Mouse (Mus musculus): ENCODE results near the gene Pilrb1. TPM values are rescaled to one million over a fixed set of nuclear protein-coding genes. Genes with fewer than 3 reads are reported as not detected.

The Pilrb1 gene
- total and polyA plus RNA-seq, 3 experiments, result 1.3 to 1.5 (median 1.5) TPM

- DNase-seq, result peak; percentile 5
Measured at GRCm38 (mm10) chr5:137828694-137829093, 29.2 kb downstream of the Pilrb1 start.

- DNase-seq, result no peak
Measured at GRCm38 (mm10) chr5:137826421-137826820, 31.5 kb downstream of the Pilrb1 start.

DNA sequence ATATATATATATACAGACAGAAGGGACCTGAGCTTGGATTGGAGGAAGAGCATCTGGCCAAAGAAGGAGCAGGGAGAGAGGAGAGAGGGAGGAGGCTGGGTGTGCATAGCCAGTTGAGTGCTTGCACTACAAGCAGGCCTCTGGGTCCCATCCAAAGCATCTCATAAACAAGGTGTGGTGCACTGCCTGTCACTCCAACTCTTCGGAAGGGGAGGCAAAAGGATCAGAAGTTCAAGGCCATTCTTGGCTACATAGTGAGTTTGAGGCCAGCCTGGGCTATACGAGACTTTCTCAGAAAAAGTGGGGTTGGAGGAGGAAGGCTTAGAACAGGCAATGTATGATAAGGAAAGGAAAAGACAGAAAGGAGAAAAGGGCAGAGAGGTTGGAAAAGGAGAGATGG lies 31.9 kb downstream of the Pilrb1 start:
- DNase-seq, result no peak

DNA sequence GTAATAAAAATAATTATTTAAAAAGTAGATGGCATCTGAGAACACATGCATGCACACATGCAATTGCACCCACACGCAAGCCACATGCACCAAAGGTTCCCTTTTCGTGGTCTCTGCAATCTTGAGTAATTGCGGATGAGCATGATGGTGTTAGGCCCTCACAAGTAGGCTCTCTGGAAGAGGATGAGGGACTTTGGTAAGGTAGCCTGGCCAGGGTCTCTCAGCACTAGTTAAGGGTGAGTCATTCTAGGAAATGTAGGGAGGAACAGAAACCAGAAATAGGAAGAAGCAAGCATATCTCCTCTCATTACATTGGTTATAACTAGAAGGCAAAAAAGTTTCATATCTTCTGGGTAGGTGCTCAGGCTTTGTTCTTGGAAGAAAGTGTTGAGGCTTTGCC lies 32.9 kb downstream of the Pilrb1 start:
- no peak for DNase-seq

- no peak for DNase-seq
Measured at GRCm38 (mm10) chr5:137823455-137824045, 34.4 kb downstream of the Pilrb1 start.

DNA sequence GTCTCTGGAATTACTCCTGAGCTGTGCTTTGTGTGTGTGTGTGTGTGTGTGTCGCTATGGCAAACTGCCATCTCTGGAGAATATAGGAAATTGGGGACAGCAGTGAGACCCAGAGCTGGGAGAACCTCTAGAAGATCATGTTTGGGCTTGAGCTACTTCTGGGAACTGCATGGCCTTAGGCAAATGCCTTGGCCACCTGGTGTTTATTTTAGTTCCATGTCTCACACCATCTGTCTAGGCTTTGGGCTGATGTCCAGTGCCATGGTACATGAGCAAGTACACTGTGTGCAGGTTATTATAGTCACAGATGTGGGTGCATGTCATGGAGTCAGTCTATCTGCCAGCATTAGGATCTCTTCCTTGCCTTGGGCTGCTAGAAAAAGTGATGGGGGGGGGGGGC lies 35.3 kb downstream of the Pilrb1 start:
- no peak for DNase-seq

GRCm38 (mm10) chr5:137822126-137822525 lies 35.8 kb downstream of the Pilrb1 start:
- DNase-seq, result no peak

- DNase-seq, result no peak
Measured at GRCm38 (mm10) chr5:137817466-137818222, 40.3 kb downstream of the Pilrb1 start.

DNA sequence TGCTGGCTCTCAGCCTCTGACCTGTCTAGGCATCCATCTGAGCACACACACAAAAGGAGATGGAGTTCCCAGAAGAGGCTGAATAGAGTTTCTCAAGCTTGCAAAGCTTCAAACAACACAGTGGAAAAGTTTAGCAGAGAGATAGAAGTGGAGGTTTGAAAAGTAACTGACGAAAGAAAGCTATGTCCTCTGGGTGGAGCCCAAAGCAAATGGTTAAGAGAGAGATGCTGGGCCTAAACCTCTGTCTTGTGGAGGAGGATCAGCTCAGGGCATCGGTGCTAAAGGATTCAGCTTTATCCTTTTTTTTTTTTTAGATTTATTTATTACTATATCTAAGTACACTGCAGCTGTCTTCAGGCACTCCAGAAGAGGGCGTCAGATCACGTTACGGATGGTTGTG lies 49.6 kb downstream of the Pilrb1 start:
- no peak for DNase-seq

GRCm38 (mm10) chr5:137806158-137806557 lies 51.7 kb downstream of the Pilrb1 start:
- DNase-seq, result no peak

Other genes starting within 250 kb of the Pilrb1 start
- 1,000 to 10,000 TPM; 1,014 to 1,197 TPM for gene Pcolce, start 244.3 kb downstream of the Pilrb1 start, total RNA-seq (2021)
- gene Pcolce, start 244.3 kb downstream of the Pilrb1 start, polyA plus RNA-seq (2012; rRNA removed), result 1,453 and 1,846 TPM in 2 replicates
- gene Fbxo24, start 229.1 kb downstream of the Pilrb1 start, total RNA-seq (2021), result 1 to 10 TPM in 1 of 2 experiments, under 1 TPM in 1; 0.89 to 2.6 TPM
- 2.5 and 3.3 TPM in 2 replicates for gene Fbxo24, start 229.1 kb downstream of the Pilrb1 start, polyA plus RNA-seq (2012; rRNA removed)
- gene Lrch4, start 229.0 kb downstream of the Pilrb1 start, total RNA-seq (2021), result 10 to 100 TPM; 27.9 to 31.7 TPM
- gene Lrch4, start 229.0 kb downstream of the Pilrb1 start, polyA plus RNA-seq (2012; rRNA removed), result 36.7 and 52.7 TPM in 2 replicates
- gene Gm20605, start 228.9 kb downstream of the Pilrb1 start, total RNA-seq (2021), result 1 to 10 TPM; 6.4 to 7.4 TPM
- 30.4 and 31.4 TPM in 2 replicates for gene Gm20605, start 228.9 kb downstream of the Pilrb1 start, polyA plus RNA-seq (2012; rRNA removed)
- 10 to 100 TPM in 1 of 2 experiments, 1 to 10 TPM in 1; 3.0 to 14.8 TPM for gene Sap25, start 216.8 kb downstream of the Pilrb1 start, total RNA-seq (2021)
- 81.3 and 84.6 TPM in 2 replicates for gene Sap25, start 216.8 kb downstream of the Pilrb1 start, polyA plus RNA-seq (2012; rRNA removed)
- gene Irs3, start 212.4 kb downstream of the Pilrb1 start, total RNA-seq (2021), result 10 to 100 TPM in 1 of 2 experiments, 1 to 10 TPM in 1; 9.6 to 14.2 TPM
- 18.9 and 32.8 TPM in 2 replicates for gene Irs3, start 212.4 kb downstream of the Pilrb1 start, polyA plus RNA-seq (2012; rRNA removed)
- 10 to 100 TPM; 29.2 to 37.6 TPM for gene Agfg2, start 173.4 kb downstream of the Pilrb1 start, total RNA-seq (2021)
- 73.7 and 85.2 TPM in 2 replicates for gene Agfg2, start 173.4 kb downstream of the Pilrb1 start, polyA plus RNA-seq (2012; rRNA removed)
- gene Nyap1, start 116.5 kb downstream of the Pilrb1 start, total RNA-seq (2021), result 1 to 10 TPM; 2.2 to 6.0 TPM
- 7.3 and 8.9 TPM in 2 replicates for gene Nyap1, start 116.5 kb downstream of the Pilrb1 start, polyA plus RNA-seq (2012; rRNA removed)
- gene Tsc22d4, start 112.4 kb downstream of the Pilrb1 start, total RNA-seq (2021), result 10 to 100 TPM; 82.9 to 89.9 TPM
- gene Tsc22d4, start 112.4 kb downstream of the Pilrb1 start, polyA plus RNA-seq (2012; rRNA removed), result 123 and 136 TPM in 2 replicates
- 10 to 100 TPM; 16.1 to 40.1 TPM for gene Ppp1r35, start 79.3 kb downstream of the Pilrb1 start, total RNA-seq (2021)
- gene Ppp1r35, start 79.3 kb downstream of the Pilrb1 start, polyA plus RNA-seq (2012; rRNA removed), result 61.5 and 83.6 TPM in 2 replicates
- 10 to 100 TPM; 43.9 to 46.4 TPM for gene Mepce, start 70.5 kb downstream of the Pilrb1 start, total RNA-seq (2021)
- 29.9 and 35.4 TPM in 2 replicates for gene Mepce, start 70.5 kb downstream of the Pilrb1 start, polyA plus RNA-seq (2012; rRNA removed)
- gene Zcwpw1, start 70.3 kb downstream of the Pilrb1 start, total RNA-seq (2021), result 1 to 10 TPM; 2.0 to 2.2 TPM
- gene Zcwpw1, start 70.3 kb downstream of the Pilrb1 start, polyA plus RNA-seq (2012; rRNA removed), result 0.38 and 0.56 TPM in 2 replicates
- gene Pilra, start 21.8 kb downstream of the Pilrb1 start, total RNA-seq (2021), result 1 to 10 TPM; 1.8 to 4.7 TPM
- gene Pilra, start 21.8 kb downstream of the Pilrb1 start, polyA plus RNA-seq (2012; rRNA removed), result 2.0 and 2.5 TPM in 2 replicates
- 1 to 10 TPM in 1 of 2 experiments, under 1 TPM in 1; 0.81 to 1.8 TPM for gene Pilrb2, start 13.7 kb upstream of the Pilrb1 start, total RNA-seq (2021)
- 1.1 and 3.8 TPM in 2 replicates for gene Pilrb2, start 13.7 kb upstream of the Pilrb1 start, polyA plus RNA-seq (2012; rRNA removed)
- gene Cyp3a13, start 63.5 kb upstream of the Pilrb1 start, total RNA-seq (2021), result under 1 TPM in 1 of 2 experiments, not detected in 1; 0.58 TPM
- gene Cyp3a13, start 63.5 kb upstream of the Pilrb1 start, polyA plus RNA-seq (2012; rRNA removed), result not detected in 2 replicates
- gene Gjc3, start 105.0 kb upstream of the Pilrb1 start, total RNA-seq (2021), result under 1 TPM; 0.06 to 0.38 TPM
- gene Gjc3, start 105.0 kb upstream of the Pilrb1 start, polyA plus RNA-seq (2012; rRNA removed), result 0.03 and 0.19 TPM in 2 replicates
- 1 to 10 TPM in 1 of 2 experiments, under 1 TPM in 1; 0.83 to 4.2 TPM for gene Azgp1, start 123.4 kb upstream of the Pilrb1 start, total RNA-seq (2021)
- 0.18 and 0.72 TPM in 2 replicates for gene Azgp1, start 123.4 kb upstream of the Pilrb1 start, polyA plus RNA-seq (2012; rRNA removed)
- not detected for gene Smok3a, start 163.2 kb upstream of the Pilrb1 start, total RNA-seq (2021)
- not detected in 2 replicates for gene Smok3a, start 163.2 kb upstream of the Pilrb1 start, polyA plus RNA-seq (2012; rRNA removed)
- gene Smok3b, start 163.3 kb upstream of the Pilrb1 start, total RNA-seq (2021), result not detected
- not detected in 2 replicates for gene Smok3b, start 163.3 kb upstream of the Pilrb1 start, polyA plus RNA-seq (2012; rRNA removed)
- not detected for gene Smok3c, start 195.1 kb upstream of the Pilrb1 start, total RNA-seq (2021)
- gene Smok3c, start 195.1 kb upstream of the Pilrb1 start, polyA plus RNA-seq (2012; rRNA removed), result not detected in 2 replicates
- gene Zkscan1, start 227.0 kb upstream of the Pilrb1 start, total RNA-seq (2021), result 10 to 100 TPM; 33.9 to 40.2 TPM
- 2.7 and 3.4 TPM in 2 replicates for gene Zkscan1, start 227.0 kb upstream of the Pilrb1 start, polyA plus RNA-seq (2012; rRNA removed)

Measured in adrenal gland, adult 2 months (tissue).